Mouse (Mus musculus) neutrophil, adult 5-6 weeks (primary cell): ENCODE measurements at regions not wholly inside any gene's neighbourhood (a gene's known extent, or its start where the extent isn't known, plus 50 kb on each side); places are given as distances from the start of the nearest gene placed in this dataset.

Source experiments
- ATAC-seq: fragments of 151-379, 151-347 bp; 2 replicates; pipeline ENCODE4 v1.8.0; 2017; ENCODE audit warnings: mild to moderate bottlenecking, moderate TSS enrichment; ENCODE audit not compliant: insufficient number of reproducible peaks, poor library complexity, low FRiP score, severe bottlenecking; ENCODE audit errors: extremely low read depth

GRCm38 (mm10) chr6:117406757-117407156, 238.4 kb downstream of the Cxcl12 start:
- no peak for ATAC-seq

- ATAC-seq = no peak
Measured at GRCm38 (mm10) chr6:117407206-117407858, 239.0 kb downstream of the Cxcl12 start.

GRCm38 (mm10) chr6:117407953-117408352, 239.6 kb downstream of the Cxcl12 start:
- ATAC-seq = no peak

DNA sequence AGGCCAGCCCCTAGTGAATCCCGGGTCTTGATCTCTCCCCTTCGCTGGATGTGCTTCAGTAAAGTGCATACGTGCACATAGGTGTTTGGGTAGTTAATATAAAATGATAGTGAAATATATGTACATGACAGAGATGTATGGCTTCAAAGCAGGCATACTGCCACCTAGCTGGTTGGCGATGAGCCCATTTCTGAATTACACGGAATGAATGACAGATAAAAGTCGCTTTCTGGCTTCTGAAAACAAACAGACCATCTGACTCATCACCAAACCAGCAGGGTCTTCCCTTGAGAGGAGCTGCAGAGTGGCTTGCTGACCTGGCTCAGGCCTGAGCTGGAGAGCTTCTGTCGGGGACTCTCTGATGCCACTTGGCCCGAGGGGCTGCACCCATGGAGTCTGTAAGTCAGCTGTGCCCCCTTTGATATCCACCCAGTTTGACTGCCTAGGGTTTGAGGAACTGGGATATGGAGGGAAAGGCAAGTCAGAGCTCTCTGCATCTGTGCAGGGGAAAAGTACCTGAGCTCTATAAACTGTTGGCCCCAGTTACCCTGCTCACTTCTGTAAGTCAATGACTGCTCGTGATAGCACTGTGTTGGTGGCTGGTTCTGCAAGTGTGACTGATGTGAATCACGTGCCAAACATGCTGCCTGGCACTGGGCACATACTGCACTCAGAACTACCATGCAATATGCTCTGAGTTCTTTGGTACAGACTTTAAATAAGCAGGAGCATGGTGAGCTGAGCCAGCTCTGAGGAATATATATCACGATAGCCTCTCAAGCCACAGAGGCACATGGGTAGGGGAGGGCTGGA, 240.8 kb downstream of the Cxcl12 start:
- ATAC-seq = no peak

DNA sequence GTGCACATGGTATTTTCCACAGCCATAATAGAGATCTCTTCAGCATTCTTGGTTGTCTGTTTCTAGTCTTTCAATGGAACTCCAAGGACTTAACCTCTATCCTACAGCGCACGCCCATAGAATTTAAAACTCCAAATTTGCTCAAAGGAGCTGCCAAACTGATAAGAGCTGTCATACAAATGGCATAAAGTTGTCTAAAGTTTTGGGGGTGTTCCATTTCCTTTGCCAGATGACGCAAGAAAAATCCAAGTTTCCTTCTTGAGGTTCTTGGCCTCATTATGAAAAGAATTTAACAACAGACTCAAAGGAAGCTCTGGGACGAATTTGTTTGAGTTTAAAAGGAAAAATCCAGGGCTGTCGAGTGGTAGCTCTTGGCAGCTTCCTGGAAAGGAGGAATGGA, 246.6 kb downstream of the Cxcl12 start:
- no peak for ATAC-seq

DNA sequence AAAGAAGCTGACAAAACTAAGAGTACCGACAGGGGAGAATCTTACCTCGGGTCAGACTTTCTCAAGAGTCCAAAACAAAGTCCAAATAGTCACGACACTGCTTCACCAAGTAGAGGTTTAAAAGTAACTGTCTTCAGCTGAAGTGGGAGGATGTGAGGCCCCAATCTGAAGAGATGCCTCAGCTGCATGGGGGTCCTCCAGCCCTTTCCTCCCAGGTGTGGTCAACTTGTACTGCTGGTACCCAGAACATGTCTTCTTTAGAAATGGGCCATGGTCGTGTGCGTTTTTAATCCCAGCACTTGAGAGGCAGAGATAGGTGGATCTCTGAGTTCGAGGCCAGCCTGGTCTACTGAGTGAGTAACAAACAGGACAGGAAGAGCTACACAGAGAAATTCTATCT, 247.6 kb downstream of the Cxcl12 start:
- ATAC-seq = no peak

DNA sequence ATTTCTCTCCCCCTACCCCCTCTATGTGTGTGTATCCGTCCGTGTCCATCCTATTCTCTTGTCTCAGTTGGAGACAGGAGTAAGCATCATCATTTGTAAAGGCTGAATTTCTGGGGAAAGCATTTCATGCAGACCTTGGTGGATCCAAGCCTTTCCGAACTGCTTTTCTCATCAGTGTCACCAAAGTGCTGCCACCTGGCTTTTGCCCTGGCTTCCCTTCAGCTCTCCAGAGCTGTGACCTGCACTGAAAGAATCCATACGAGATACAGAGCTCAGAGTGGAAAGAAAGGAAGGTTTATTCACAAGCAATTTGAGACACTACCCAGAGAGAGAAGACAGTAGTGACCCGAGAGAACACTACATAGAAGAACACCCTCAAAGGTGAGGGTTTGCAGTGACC, 248.1 kb downstream of the Cxcl12 start:
- ATAC-seq = no peak

DNA sequence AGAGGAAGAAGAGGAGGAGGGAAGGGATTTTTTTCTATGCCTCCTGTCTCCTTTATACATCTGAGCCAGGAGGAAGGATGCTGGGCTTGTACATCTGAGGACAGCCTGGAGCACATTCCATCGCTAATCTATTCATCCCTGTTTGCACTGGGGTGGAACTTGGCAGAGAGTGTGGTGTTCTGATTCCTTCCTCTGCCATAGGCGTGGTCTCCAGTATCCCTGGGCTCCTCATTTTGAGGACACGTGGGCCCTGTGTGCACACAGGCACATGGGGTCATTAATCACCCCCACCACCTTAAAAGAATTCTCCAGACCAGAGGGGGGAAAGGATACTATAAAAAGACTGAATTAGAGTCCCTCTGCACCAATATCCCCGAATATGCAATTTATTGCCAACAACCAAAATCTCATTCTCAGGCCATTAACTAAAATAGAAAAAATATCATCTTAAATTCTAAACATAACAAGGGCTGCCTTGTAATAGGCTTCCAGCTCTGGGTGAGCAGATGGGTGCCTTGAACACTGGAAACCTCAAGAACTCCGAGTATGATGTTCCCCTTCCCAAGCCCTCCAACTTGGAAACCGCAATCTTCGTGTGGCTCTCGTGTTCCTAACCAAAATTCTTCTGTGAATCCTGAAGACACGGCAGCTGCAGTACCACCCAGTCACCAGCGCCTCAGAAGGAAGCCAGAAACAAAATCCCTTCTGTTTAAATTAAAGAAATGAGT, 254.7 kb downstream of the Cxcl12 start:
- ATAC-seq = no peak

- ATAC-seq = no peak
Measured at GRCm38 (mm10) chr6:117426363-117426762, 258.0 kb downstream of the Cxcl12 start.

- ATAC-seq = no peak
Measured at GRCm38 (mm10) chr6:117427351-117428142, 259.2 kb downstream of the Cxcl12 start.

- ATAC-seq = no peak
Measured at GRCm38 (mm10) chr6:117428441-117428840, 260.1 kb downstream of the Cxcl12 start.

GRCm38 (mm10) chr6:117430876-117431781, 262.8 kb downstream of the Cxcl12 start:
- peak; percentile 89 for ATAC-seq

- no peak for ATAC-seq
Measured at GRCm38 (mm10) chr6:117436851-117437250, 268.5 kb downstream of the Cxcl12 start.

DNA sequence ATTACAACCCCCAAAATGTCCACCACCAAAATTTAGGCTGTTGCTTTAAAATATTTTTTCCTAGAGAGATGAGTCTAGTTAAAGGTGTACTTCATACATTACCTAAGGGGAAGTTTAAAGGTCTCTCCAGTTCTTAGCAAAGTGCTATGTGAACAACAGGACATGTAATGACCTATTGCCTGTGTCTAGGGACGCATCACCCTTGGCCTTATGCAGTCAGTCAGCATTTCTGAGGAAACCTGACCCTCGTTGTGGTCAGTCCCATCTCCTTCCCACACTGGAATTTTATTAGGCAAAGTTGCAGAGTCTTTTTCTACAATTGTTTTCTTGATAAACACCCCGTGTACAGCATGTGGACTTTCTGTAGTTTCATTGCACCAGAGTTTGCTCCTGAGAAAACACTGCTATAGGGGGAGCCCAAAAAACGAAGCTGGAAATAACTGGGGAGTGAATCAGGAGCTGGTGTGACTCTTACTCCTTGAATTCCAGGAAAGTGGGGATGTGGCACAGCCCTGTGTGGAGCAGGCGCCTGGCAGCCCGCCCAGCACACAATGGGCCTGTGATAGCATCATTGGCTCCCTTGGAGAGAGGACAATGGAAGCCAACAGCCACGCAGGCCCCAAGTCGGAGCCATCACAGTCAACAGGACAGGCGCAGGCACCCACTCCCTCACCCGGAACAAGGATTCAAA, 269.2 kb downstream of the Cxcl12 start:
- ATAC-seq = no peak

DNA sequence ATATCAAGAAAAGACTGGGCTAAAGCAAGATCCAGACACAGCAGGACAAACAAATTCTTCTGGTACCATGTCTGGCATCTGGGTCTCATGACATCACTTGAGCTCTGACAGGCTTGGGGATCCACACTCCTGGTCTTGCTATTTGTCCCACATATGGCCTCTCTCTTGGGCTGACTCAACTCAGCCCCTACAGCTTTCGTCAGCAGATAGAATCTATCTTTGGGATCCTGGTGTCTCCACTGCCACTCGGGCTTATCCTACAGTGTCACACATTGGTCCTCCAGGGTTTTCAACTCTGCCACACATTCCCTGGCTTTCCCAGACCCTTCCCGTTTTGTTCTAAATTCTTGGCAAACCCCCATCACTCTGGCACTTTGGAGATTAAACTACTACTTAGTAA, 280.3 kb downstream of the Cxcl12 start:
- no peak for ATAC-seq

DNA sequence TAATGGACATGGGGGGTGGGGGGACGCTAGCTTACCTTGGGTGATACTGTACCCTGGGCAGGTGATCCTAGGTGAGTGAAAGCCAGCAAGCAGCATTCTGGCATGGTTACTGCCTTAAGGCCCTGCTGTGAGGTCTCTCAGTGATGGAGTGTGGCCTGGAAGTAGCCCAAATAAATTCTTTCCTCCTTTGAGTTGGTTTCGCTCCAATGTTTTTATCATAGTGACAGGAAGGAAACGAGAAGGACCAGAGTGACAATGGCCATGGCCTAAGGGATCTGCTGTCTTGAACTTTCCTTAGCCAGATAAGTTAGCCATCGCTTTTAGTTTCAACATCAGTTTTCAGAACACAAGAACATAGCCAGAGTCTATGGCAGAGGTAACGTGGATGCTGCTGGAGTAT, 282.7 kb downstream of the Cxcl12 start:
- ATAC-seq = no peak

DNA sequence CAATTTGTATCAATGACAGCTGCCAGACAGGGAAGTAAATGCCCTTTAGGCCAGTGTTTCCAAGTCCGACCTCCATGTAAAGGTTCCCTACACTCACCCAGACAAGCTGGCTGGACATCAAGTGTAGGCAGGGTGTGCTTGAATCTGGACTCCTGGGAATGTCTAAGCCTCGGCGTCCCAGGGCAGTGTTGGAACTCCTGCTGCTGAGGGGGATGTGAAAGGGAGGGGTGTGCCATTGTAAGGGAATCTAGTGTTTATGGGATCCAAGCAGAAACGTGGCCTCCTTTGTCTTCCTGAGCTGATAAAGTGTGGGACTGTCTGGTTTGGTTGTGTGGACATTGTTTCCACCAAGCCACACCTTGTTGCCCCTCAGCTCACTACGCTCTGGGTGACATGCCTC, 291.9 kb downstream of the Cxcl12 start:
- ATAC-seq = no peak

- no peak for ATAC-seq
Measured at GRCm38 (mm10) chr6:117465165-117465564, 296.8 kb downstream of the Cxcl12 start.
